Mouse (Mus musculus) hindbrain, embryonic 10.5 days (tissue): Measurements from ENCODE around the gene Defa25. TPM values are rescaled to one million over a fixed set of nuclear protein-coding genes. Genes with fewer than 3 reads are reported as not detected.
"Not testable (repeated sequence)": the region's sequence is repeated elsewhere in the genome, so short reads cannot be mapped to it uniquely, and the experiment has no call there.

Experiments used
- DNase-seq: peaks from one replicate; pipeline ENCODE4 v3.0.0-alpha.2; 2017; ENCODE audit warnings: low spot score
- H3K27ac ChIP-seq: fragments of 300-500 bp; sonication (generic); 2 replicates; pipeline ENCODE4 v1.5.1; 2016; ENCODE audit warnings: mild to moderate bottlenecking, moderate library complexity
- H3K27me3 ChIP-seq: fragments of 300-500 bp; sonication (generic); 2 replicates; pipeline ENCODE4 v1.6.1; 2016; ENCODE audit warnings: mild to moderate bottlenecking; ENCODE audit not compliant: poor library complexity, insufficient read depth, severe bottlenecking
- H3K36me3 ChIP-seq: fragments of 300-500 bp; sonication (generic); 2 replicates; pipeline ENCODE4 v1.6.1; 2016; ENCODE audit warnings: mild to moderate bottlenecking, moderate library complexity
- H3K4me1 ChIP-seq: fragments of 300-500 bp; sonication (generic); replicated peaks from 2 replicates; pipeline ENCODE4 v1.6.1; 2016; ENCODE audit warnings: mild to moderate bottlenecking
- H3K4me3 ChIP-seq: fragments of 300-500 bp; sonication (generic); 2 replicates; pipeline ENCODE4 v1.5.1; 2016; ENCODE audit warnings: mild to moderate bottlenecking, moderate library complexity
- H3K9me3 ChIP-seq: fragments of 300-500 bp; sonication (generic); 2 replicates; pipeline ENCODE4 v1.6.1; 2016; ENCODE audit warnings: mild to moderate bottlenecking, moderate library complexity
- WGBS: fragments of 180-500 bp; shearing (Covaris S2); methylation state at CpG from one replicate; pipeline ENCODE4 v1.1.7; 2016; 5-methylcytosine and 5-hydroxymethylcytosine counted together
- polyA plus RNA-seq: library from polyadenylated mRNA; unstranded; fragments of >200 nt; fragmentation: Nextera tagmentation; extraction: Ambion mirVana; gene quantifications from 2 replicates; pipeline ENCODE4 v1.2.1, GENCODE M21; 2016

Defa25 gene
- polyA plus RNA-seq, result not detected in 2 replicates

- not testable (repeated sequence) for H3K27me3 ChIP-seq, H3K9me3 ChIP-seq
Observed at GRCm38 (mm10) chr8:21084142-21084541, at the start of gene Defa25. Gene Defa25, plus strand, starts transcription at chr8:21084442.

GRCm38 (mm10) chr8:21054747-21055146, 29.5 kb upstream of the Defa25 start, which contains the start of gene Defa23:
Gene Defa23, plus strand, starts transcription at chr8:21055047.
- H3K4me3 ChIP-seq, H3K27me3 ChIP-seq, DNase-seq, H3K9me3 ChIP-seq, H3K4me1 ChIP-seq, H3K36me3 ChIP-seq, H3K27ac ChIP-seq: not testable (repeated sequence)
- WGBS, result no CpG with 5 or more reads among the region's 1 CpGs

More at GRCm38 (mm10) chr8:21084142-21084541, at the start of gene Defa25:
- H3K4me1 ChIP-seq, DNase-seq, H3K4me3 ChIP-seq, H3K27ac ChIP-seq, H3K36me3 ChIP-seq: not testable (repeated sequence)

GRCm38 (mm10) chr8:21064738-21065137, 19.5 kb upstream of the Defa25 start, which contains the start of gene Defa35:
Gene Defa35, plus strand, starts transcription at chr8:21065038.
- not testable (repeated sequence) for DNase-seq, H3K9me3 ChIP-seq, H3K4me1 ChIP-seq, H3K27me3 ChIP-seq, H3K4me3 ChIP-seq, H3K36me3 ChIP-seq, H3K27ac ChIP-seq
- WGBS, result 73% methylated on average over 1 of the region's 1 CpGs

GRCm38 (mm10) chr8:21093106-21093505, 8.9 kb downstream of the Defa25 start:
- H3K9me3 ChIP-seq, result peaks cover 22% of the 10 kb centered on the region
- H3K27ac ChIP-seq, result no peak overlapping the region
- no peaks in the 10 kb centered on the region for H3K27me3 ChIP-seq
- no peak for DNase-seq
- no peak overlapping the region for H3K4me3 ChIP-seq
- 50% methylated on average over 4 of the region's 4 CpGs for WGBS
- H3K4me1 ChIP-seq, result no peaks in the 10 kb centered on the region
- H3K36me3 ChIP-seq, result no peaks in the 10 kb centered on the region

- H3K4me1 ChIP-seq, H3K27me3 ChIP-seq, DNase-seq, H3K27ac ChIP-seq, H3K36me3 ChIP-seq, H3K4me3 ChIP-seq: not testable (repeated sequence)
- H3K9me3 ChIP-seq, result peaks cover 25% of the 10 kb centered on the region
- WGBS, result 89% methylated on average over 1 of the region's 2 CpGs
Observed at GRCm38 (mm10) chr8:21095950-21096349, 11.7 kb downstream of the Defa25 start, which contains the start of gene Gm14851. Gene Gm14851, minus strand, starts transcription at chr8:21096050.

- not testable (repeated sequence) for H3K27ac ChIP-seq, H3K36me3 ChIP-seq, H3K27me3 ChIP-seq, H3K4me1 ChIP-seq, DNase-seq, H3K4me3 ChIP-seq
- WGBS, result 63% methylated on average over 3 of the region's 3 CpGs
- peaks cover 34% of the 10 kb centered on the region for H3K9me3 ChIP-seq
Observed at GRCm38 (mm10) chr8:21134342-21134741, 50.1 kb downstream of the Defa25 start, which contains the start of gene Defa30. Gene Defa30, plus strand, starts transcription at chr8:21134642.

Other genes with a start within 250 kb of the Defa25 start
- not detected in 2 replicates for gene Defb33, start 191.8 kb upstream of the Defa25 start, polyA plus RNA-seq
- not detected in 2 replicates for gene Gm15056, start 181.8 kb upstream of the Defa25 start, polyA plus RNA-seq
- gene Gm6040, start 162.4 kb upstream of the Defa25 start, polyA plus RNA-seq, result not detected in 2 replicates
- not detected in 2 replicates for gene AY761185, start 139.7 kb upstream of the Defa25 start, polyA plus RNA-seq
- not detected in 2 replicates for gene Defa21, start 58.9 kb upstream of the Defa25 start, polyA plus RNA-seq
- gene Defa23, start 29.4 kb upstream of the Defa25 start, polyA plus RNA-seq, result not detected in 2 replicates
- gene Defa35, start 19.4 kb upstream of the Defa25 start, polyA plus RNA-seq, result not detected in 2 replicates
- gene Gm14851, start 11.6 kb downstream of the Defa25 start, polyA plus RNA-seq, result not detected in 2 replicates
- gene Defa30, start 50.2 kb downstream of the Defa25 start, polyA plus RNA-seq, result not detected in 2 replicates
- not detected in 2 replicates for gene Defa22, start 77.8 kb downstream of the Defa25 start, polyA plus RNA-seq
- gene Defa31, start 107.2 kb downstream of the Defa25 start, polyA plus RNA-seq, result not detected in 2 replicates
- gene Gm15293, start 117.1 kb downstream of the Defa25 start, polyA plus RNA-seq, result not detected in 2 replicates
- not detected in 2 replicates for gene Gm15292, start 165.3 kb downstream of the Defa25 start, polyA plus RNA-seq
- gene Defa27, start 231.1 kb downstream of the Defa25 start, polyA plus RNA-seq, result not detected in 2 replicates
- gene Defa29, start 242.6 kb downstream of the Defa25 start, polyA plus RNA-seq, result not detected in 2 replicates